Mouse (Mus musculus) small intestine, adult 2 months (tissue): ENCODE data around the gene Tceal6. TPM values are rescaled to one million over a fixed set of nuclear protein-coding genes. Genes with fewer than 3 reads are reported as not detected.
"Not testable (repeated sequence)": the region's sequence is repeated elsewhere in the genome, so short reads cannot be mapped to it uniquely, and the experiment has no call there.

Source experiments
- H3K27ac ChIP-seq: fragments of 200-500 bp; 2 replicates; pipeline ENCODE4 v1.5.1; 2012; ENCODE audit warnings: low read depth, low read length, control low read depth, inconsistent platforms; ENCODE audit not compliant: insufficient read depth
- H3K27me3 ChIP-seq: fragments of 200-500 bp; 2 replicates; pipeline ENCODE4 v1.6.1; 2012; ENCODE audit warnings: mild to moderate bottlenecking, moderate library complexity, low read length, inconsistent platforms; ENCODE audit not compliant: control insufficient read depth, insufficient read depth
- H3K36me3 ChIP-seq: fragments of 200-500 bp; 2 replicates; pipeline ENCODE4 v1.6.1; 2012; ENCODE audit warnings: mild to moderate bottlenecking, low read length, control low read depth, inconsistent platforms; ENCODE audit not compliant: control insufficient read depth, insufficient read depth
- H3K4me1 ChIP-seq: fragments of 200-500 bp; 2 replicates; pipeline ENCODE4 v1.6.1; 2012; ENCODE audit warnings: low read length, inconsistent platforms, mixed read lengths; ENCODE audit not compliant: control insufficient read depth, insufficient read depth, insufficient read length
- H3K4me3 ChIP-seq: fragments of 200-500 bp; 2 replicates; pipeline ENCODE4 v1.5.1; 2012; ENCODE audit warnings: low read depth, mild to moderate bottlenecking, control low read depth, inconsistent platforms, low read length, moderate library complexity
- CTCF ChIP-seq: fragments of 200-500 bp; IDR thresholded peaks from 2 replicates; pipeline ENCODE4 v1.5.1; 2012; ENCODE audit warnings: low read depth, mild to moderate bottlenecking, control low read depth, inconsistent platforms, low read length, moderate library complexity, mixed read lengths; ENCODE audit not compliant: insufficient replicate concordance, insufficient read length; ENCODE audit errors: extremely low read depth
- WGBS: fragments of 180-500 bp; shearing (Covaris S2); methylation state at CpG from one replicate; pipeline ENCODE4 v1.1.7; 2018; 5-methylcytosine and 5-hydroxymethylcytosine counted together
- polyA plus RNA-seq: library from polyadenylated mRNA; depleted of rRNA; stranded (reverse); fragments of >200 nt; gene quantifications from 2 replicates; pipeline ENCODE4 v1.2.3, GENCODE M21; 2012; rRNA removed

Gene Tceal6
- polyA plus RNA-seq: 0.11 TPM in 1 of 2 replicates, not detected in the other

GRCm38 (mm10) chrX:135210436-135211221 is at the start of gene Tceal6:
Gene Tceal6, minus strand, starts transcription at chrX:135210687.
- no peaks in the 10 kb centered on the region for H3K27me3 ChIP-seq
- H3K4me3 ChIP-seq: no peak within 1 kb of the TSS
- no peak for TF ChIP-seq CTCF
- H3K4me1 ChIP-seq: no peaks in the 10 kb centered on the region
- 17% methylated on average over 12 of the region's 13 CpGs for WGBS
- H3K27ac ChIP-seq: no peak within 1 kb of the TSS
- no peaks in the 10 kb centered on the region for H3K36me3 ChIP-seq

- 26% methylated on average over 21 of the region's 21 CpGs for WGBS
- not testable (repeated sequence) for H3K36me3 ChIP-seq, H3K4me3 ChIP-seq, H3K27ac ChIP-seq, H3K27me3 ChIP-seq, H3K4me1 ChIP-seq
These were observed 583 bp downstream of the Tceal6 start for GRCm38 (mm10) chrX:135209773-135210435.

GRCm38 (mm10) chrX:135189924-135190323 is 20.6 kb downstream of the Tceal6 start:
- H3K27ac ChIP-seq, H3K4me1 ChIP-seq, H3K27me3 ChIP-seq, H3K36me3 ChIP-seq, H3K4me3 ChIP-seq: not testable (repeated sequence)
- no CpG with 5 or more reads among the region's 6 CpGs for WGBS

GRCm38 (mm10) chrX:135188661-135189060 is 21.8 kb downstream of the Tceal6 start:
- not testable (repeated sequence) for H3K27ac ChIP-seq, H3K4me3 ChIP-seq, H3K27me3 ChIP-seq, H3K4me1 ChIP-seq, H3K36me3 ChIP-seq
- WGBS: no CpG with 5 or more reads among the region's 3 CpGs

- H3K36me3 ChIP-seq, H3K27me3 ChIP-seq, H3K4me1 ChIP-seq, H3K4me3 ChIP-seq, H3K27ac ChIP-seq: not testable (repeated sequence)
- 95% methylated on average over 7 of the region's 14 CpGs for WGBS
These were observed 33.0 kb downstream of the Tceal6 start, which contains the start of gene Gm15023 for GRCm38 (mm10) chrX:135177532-135177931. Gene Gm15023, minus strand, starts transcription at chrX:135177632.

Other genes starting within 250 kb of the Tceal6 start
- gene Nxf2, start 245.9 kb downstream of the Tceal6 start, polyA plus RNA-seq: not detected in 2 replicates
- gene Zmat1, start 201.5 kb downstream of the Tceal6 start, polyA plus RNA-seq: 0.09 and 0.20 TPM in 2 replicates
- not detected in 2 replicates for gene Gm15023, start 33.1 kb downstream of the Tceal6 start, polyA plus RNA-seq
- not detected in 2 replicates for gene Pramel3, start 91.6 kb upstream of the Tceal6 start, polyA plus RNA-seq
- not detected in 2 replicates for gene Gm5128, start 162.6 kb upstream of the Tceal6 start, polyA plus RNA-seq
- not detected in 2 replicates for gene Gm7903, start 223.1 kb upstream of the Tceal6 start, polyA plus RNA-seq